Mouse (Mus musculus): Measurements from ENCODE around the gene Xkr7. TPM values are rescaled to one million over a fixed set of nuclear protein-coding genes. Genes with fewer than 3 reads are reported as not detected.
A peak's percentile ranks its signal among the peaks of the same experiment; 100 is the strongest.

Gene Xkr7
- total and polyA plus RNA-seq, 2 experiments from 2014 or later = not detected

DNA sequence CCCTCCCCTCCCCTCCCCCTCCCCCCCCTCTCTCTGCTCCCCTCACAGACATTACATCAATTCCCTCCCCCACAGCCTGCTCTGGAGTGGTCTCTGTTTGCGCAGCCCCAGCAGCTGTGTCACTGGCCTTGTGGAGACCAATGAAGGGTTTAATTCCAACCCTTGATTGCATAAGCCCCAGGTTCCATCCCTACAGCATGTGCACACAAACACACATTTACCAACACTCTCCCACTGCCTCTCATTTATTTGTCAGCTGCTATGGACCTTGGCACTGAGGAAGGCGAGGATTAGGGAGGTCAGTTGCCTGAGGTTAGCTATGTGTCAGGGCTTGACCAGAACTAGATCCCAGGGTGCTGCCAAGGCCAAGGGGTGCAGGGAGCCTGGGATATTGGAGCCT, 44.3 kb downstream of the Xkr7 start:
- WGBS = 62% methylated on average over 2 of the region's 2 CpGs
- Histone ChIP-seq H3K9me3 (replicated peaks; ENCODE audit: control insufficient read depth, low read length) (no peaks in the 10 kb centered on the region), H3K4me2 (ENCODE audit: low read depth, low read length) (no peak overlapping the region), H3K27ac (ENCODE audit: low read depth) (no peak overlapping the region), H3K4me1 (ENCODE audit: control insufficient read depth, insufficient read depth) (no peaks in the 10 kb centered on the region), H3K36me3 (replicated peaks; ENCODE audit: control insufficient read depth, insufficient read depth, low read length) (no peaks in the 10 kb centered on the region), H3K9ac (replicated peaks; ENCODE audit: low read depth, low read length) (no peak overlapping the region), H3K4me3 (ENCODE audit: low read depth, low read length) (no peak overlapping the region), H3K27me3 (ENCODE audit: control insufficient read depth, insufficient read depth, low read length) (peaks cover 32% of the 10 kb centered on the region)
- DNase-seq (ENCODE audit: low spot score) (no peak), ATAC-seq (ENCODE audit: insufficient read depth, low read depth) (no peak)
- no peak for TF ChIP-seq EP300 (IDR thresholded peaks at IDR 0.05; ENCODE audit: low read depth)
- no peak for TF ChIP-seq CTCF (IDR thresholded peaks at IDR 0.05; ENCODE audit: low read depth)

DNA sequence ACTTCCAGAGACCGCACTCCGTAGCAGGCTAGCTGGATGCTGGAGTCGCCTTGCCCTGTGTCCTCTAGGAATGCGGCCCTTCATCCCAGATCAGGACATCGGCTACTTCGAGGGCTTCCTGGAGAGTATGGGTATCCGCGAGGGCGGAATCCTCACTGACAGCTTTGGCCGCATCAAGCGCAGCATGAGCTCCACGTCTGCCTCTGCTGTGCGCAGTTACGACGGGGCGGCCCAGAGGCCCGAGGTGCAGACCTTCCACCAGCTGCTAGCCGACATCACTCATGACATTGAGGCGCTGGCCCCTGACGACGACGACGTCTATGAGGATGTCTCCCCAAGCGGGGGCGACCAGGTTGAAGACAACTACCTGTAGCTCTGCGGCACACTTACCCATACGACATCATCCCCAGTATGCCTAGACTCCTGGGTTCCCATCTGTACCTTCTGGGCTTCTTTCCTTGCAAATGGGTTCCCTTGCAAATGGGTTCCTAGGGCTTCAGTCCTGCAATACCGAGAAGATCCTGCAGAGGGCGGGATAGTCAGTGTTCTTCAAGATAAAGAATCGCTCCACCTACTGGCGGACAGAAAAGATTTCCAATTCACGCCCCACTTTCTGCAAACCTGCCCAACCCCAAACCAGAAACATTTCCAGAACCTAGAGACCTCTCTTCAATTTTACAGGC, 49.3 kb downstream of the Xkr7 start:
- WGBS = 34% methylated on average over 32 of the region's 32 CpGs
- no peak overlapping the region for H3K4me2 ChIP-seq (ENCODE audit: low read depth, low read length)

DNA sequence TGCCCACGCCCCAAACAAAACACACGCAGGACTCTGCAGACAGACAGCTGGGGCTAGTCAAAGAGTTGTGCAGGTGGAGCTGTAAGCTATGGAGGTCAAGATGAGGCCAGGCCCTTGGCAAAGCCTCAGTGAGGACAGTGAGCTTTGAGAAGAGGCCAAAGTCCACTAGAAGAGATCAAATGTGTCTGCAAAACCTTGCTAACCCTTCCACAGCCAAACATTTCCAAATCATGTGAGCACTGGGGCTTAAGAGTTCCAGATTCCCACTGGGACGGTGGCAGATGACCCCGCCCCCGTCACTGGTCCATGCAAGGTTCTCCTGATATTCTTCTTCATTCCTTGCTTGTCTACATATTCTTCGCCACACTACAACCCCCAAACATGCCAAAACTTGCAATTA, 50.2 kb downstream of the Xkr7 start:
- Histone ChIP-seq H3K4me1 (ENCODE audit: control insufficient read depth, insufficient read depth) (no peaks in the 10 kb centered on the region), H3K9me3 (replicated peaks; ENCODE audit: control insufficient read depth, low read length) (no peaks in the 10 kb centered on the region), H3K27ac (ENCODE audit: low read depth) (no peak overlapping the region), H3K9ac (replicated peaks; ENCODE audit: low read depth, low read length) (no peak overlapping the region), H3K36me3 (replicated peaks; ENCODE audit: control insufficient read depth, insufficient read depth, low read length) (no peaks in the 10 kb centered on the region), H3K4me3 (ENCODE audit: low read depth, low read length) (no peak overlapping the region), H3K27me3 (ENCODE audit: control insufficient read depth, insufficient read depth, low read length) (no peaks in the 10 kb centered on the region), H3K4me2 (ENCODE audit: low read depth, low read length) (no peak overlapping the region)
- no peak for TF ChIP-seq EP300 (IDR thresholded peaks at IDR 0.05; ENCODE audit: low read depth)
- no peak for TF ChIP-seq CTCF (IDR thresholded peaks at IDR 0.05; ENCODE audit: low read depth)
- no peak for ATAC-seq (ENCODE audit: insufficient read depth, low read depth)
- 76% methylated on average over 6 of the region's 6 CpGs for WGBS
- no peak for DNase-seq (ENCODE audit: low spot score)

More for the DNA sequence above, 49.3 kb downstream of the Xkr7 start:
- no peaks in the 10 kb centered on the region for H3K27me3 ChIP-seq (ENCODE audit: control insufficient read depth, insufficient read depth, low read length)
- no peaks in the 10 kb centered on the region for H3K9me3 ChIP-seq (replicated peaks; ENCODE audit: control insufficient read depth, low read length)
- H3K27ac ChIP-seq (ENCODE audit: low read depth) = no peak overlapping the region
- H3K9ac ChIP-seq (replicated peaks; ENCODE audit: low read depth, low read length) = no peak overlapping the region
- ATAC-seq (ENCODE audit: insufficient read depth, low read depth) (no peak), DNase-seq (ENCODE audit: low spot score) (peak; percentile 80)
- H3K4me3 ChIP-seq (ENCODE audit: low read depth, low read length) = no peak overlapping the region
- peak; percentile 98 for TF ChIP-seq CTCF (IDR thresholded peaks at IDR 0.05; ENCODE audit: low read depth)
- no peak for TF ChIP-seq EP300 (IDR thresholded peaks at IDR 0.05; ENCODE audit: low read depth)
- no peaks in the 10 kb centered on the region for H3K4me1 ChIP-seq (ENCODE audit: control insufficient read depth, insufficient read depth)
- H3K36me3 ChIP-seq (replicated peaks; ENCODE audit: control insufficient read depth, insufficient read depth, low read length) = no peaks in the 10 kb centered on the region

DNA sequence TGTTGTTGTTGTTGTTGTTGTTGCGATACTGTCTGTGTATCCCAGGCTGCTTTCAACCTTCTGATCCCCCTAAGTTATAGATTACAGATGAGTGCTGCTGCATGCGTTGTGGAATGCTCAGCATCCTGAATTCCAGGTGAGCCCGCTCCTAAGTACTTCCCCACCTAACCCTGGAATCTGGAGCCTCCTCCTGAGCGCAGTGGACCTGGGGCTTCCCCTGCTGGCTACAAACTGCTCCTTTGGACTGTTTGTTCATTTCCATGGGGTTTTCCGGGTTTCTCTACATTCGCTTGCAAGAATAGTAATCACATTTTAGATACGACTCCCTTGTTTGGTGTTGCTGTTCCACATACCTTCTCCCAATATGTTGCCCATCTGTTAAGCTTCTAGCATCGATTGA, 51.6 kb downstream of the Xkr7 start:
- H3K9me3 ChIP-seq (replicated peaks; ENCODE audit: control insufficient read depth, low read length) = no peaks in the 10 kb centered on the region
- no peaks in the 10 kb centered on the region for H3K4me1 ChIP-seq (ENCODE audit: control insufficient read depth, insufficient read depth)
- no peak overlapping the region for H3K9ac ChIP-seq (replicated peaks; ENCODE audit: low read depth, low read length)
- ATAC-seq (ENCODE audit: insufficient read depth, low read depth) (no peak), DNase-seq (ENCODE audit: low spot score) (no peak)
- no peak for TF ChIP-seq EP300 (IDR thresholded peaks at IDR 0.05; ENCODE audit: low read depth)
- TF ChIP-seq CTCF (IDR thresholded peaks at IDR 0.05; ENCODE audit: low read depth) = no peak
- H3K36me3 ChIP-seq (replicated peaks; ENCODE audit: control insufficient read depth, insufficient read depth, low read length) = no peaks in the 10 kb centered on the region
- H3K4me3 ChIP-seq (ENCODE audit: low read depth, low read length) = no peak overlapping the region
- H3K4me2 ChIP-seq (ENCODE audit: low read depth, low read length) = no peak overlapping the region
- 72% methylated on average over 8 of the region's 8 CpGs for WGBS
- no peak overlapping the region for H3K27ac ChIP-seq (ENCODE audit: low read depth)
- H3K27me3 ChIP-seq (ENCODE audit: control insufficient read depth, insufficient read depth, low read length) = no peaks in the 10 kb centered on the region

GRCm38 (mm10) chr2:153083824-153084223, 52.2 kb downstream of the Xkr7 start:
- Histone ChIP-seq H3K4me3 (ENCODE audit: low read depth, low read length) (no peak overlapping the region), H3K27ac (ENCODE audit: low read depth) (peak overlapping the region; percentile 38; the same call in 1 of the 2 replicates), H3K9me3 (replicated peaks; ENCODE audit: control insufficient read depth, low read length) (no peaks in the 10 kb centered on the region), H3K9ac (replicated peaks; ENCODE audit: low read depth, low read length) (no peak overlapping the region), H3K36me3 (replicated peaks; ENCODE audit: control insufficient read depth, insufficient read depth, low read length) (no peaks in the 10 kb centered on the region), H3K4me2 (ENCODE audit: low read depth, low read length) (no peak overlapping the region), H3K27me3 (ENCODE audit: control insufficient read depth, insufficient read depth, low read length) (no peaks in the 10 kb centered on the region), H3K4me1 (ENCODE audit: control insufficient read depth, insufficient read depth) (no peaks in the 10 kb centered on the region)
- DNase-seq (ENCODE audit: low spot score) (no peak), ATAC-seq (ENCODE audit: insufficient read depth, low read depth) (no peak)
- WGBS = 71% methylated on average over 4 of the region's 4 CpGs
- no peak for TF ChIP-seq EP300 (IDR thresholded peaks at IDR 0.05; ENCODE audit: low read depth)
- TF ChIP-seq CTCF (IDR thresholded peaks at IDR 0.05; ENCODE audit: low read depth) = no peak
